Mouse (Mus musculus) cerebellum, adult 2 months (tissue): Measurements from ENCODE around the gene Nmnat2. TPM values are rescaled to one million over a fixed set of nuclear protein-coding genes. Genes with fewer than 3 reads are reported as not detected.

ENCODE experiments used
- DNase-seq, 2 experiments: peaks; one replicate each; pipeline ENCODE4 v3.0.0; 2021
- H3K27ac ChIP-seq: fragments of 200-500 bp; 2 replicates; pipeline ENCODE4 v1.5.1; 2012; ENCODE audit warnings: low read length, control low read depth, inconsistent platforms; ENCODE audit not compliant: insufficient read depth
- H3K27me3 ChIP-seq: fragments of 200-500 bp; 2 replicates; pipeline ENCODE4 v1.6.1; 2012; ENCODE audit warnings: inconsistent platforms, mild to moderate bottlenecking, low read length, moderate library complexity; ENCODE audit not compliant: control insufficient read depth, insufficient read depth
- H3K4me1 ChIP-seq: fragments of 200-500 bp; 2 replicates; pipeline ENCODE4 v1.6.1; 2011; ENCODE audit warnings: low read length; ENCODE audit not compliant: control insufficient read depth, insufficient read depth
- H3K4me3 ChIP-seq: fragments of 200-500 bp; replicated peaks from 2 replicates; pipeline ENCODE3; 2011; ENCODE audit warnings: mild to moderate bottlenecking, low read depth, low read length, control low read depth; ENCODE audit not compliant: insufficient read depth
- CTCF ChIP-seq: fragments of 200-500 bp; IDR thresholded peaks from 2 replicates; pipeline ENCODE4 v1.5.1; 2011; ENCODE audit warnings: low read depth, mild to moderate bottlenecking, control low read depth, low read length, moderate library complexity, borderline replicate concordance; ENCODE audit not compliant: insufficient read depth
- POLR2A ChIP-seq: fragments of 200-500 bp; IDR thresholded peaks from 2 replicates; pipeline ENCODE4 v1.6.1; 2011; ENCODE audit warnings: low read length, control low read depth, borderline replicate concordance; ENCODE audit not compliant: insufficient read depth
- WGBS: fragments of 180-500 bp; shearing (Covaris S2); methylation state at CpG from one replicate; pipeline ENCODE4 v1.1.7; 2018; 5-methylcytosine and 5-hydroxymethylcytosine counted together
- polyA plus RNA-seq: library from polyadenylated mRNA; depleted of rRNA; stranded (reverse); fragments of >200 nt; gene quantifications from 2 replicates; pipeline ENCODE4 v1.2.3, GENCODE M21; 2012

The Nmnat2 gene
- polyA plus RNA-seq, 1 experiment = 120 TPM

DNA sequence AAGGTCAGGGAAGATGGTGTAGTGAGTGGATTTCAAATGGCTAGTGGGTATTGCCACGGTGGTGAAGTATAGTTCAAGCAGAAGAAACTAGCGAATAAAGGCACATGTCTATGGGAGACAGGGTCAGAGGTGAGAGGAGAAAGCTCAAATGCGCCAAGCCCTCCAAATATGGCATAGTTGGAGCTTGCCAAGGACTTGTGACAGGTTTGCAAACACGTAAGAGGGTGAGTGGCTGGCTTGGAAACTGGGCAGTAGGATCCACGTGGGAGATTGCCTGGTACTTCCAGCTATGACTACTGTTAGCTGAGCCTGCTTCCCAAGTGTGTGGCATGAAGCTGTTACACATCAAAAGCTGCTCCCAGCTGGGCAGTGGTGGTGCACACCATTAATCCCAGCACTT lies 96.7 kb downstream of the Nmnat2 start:
- no peak for TF ChIP-seq POLR2A
- no peak for TF ChIP-seq CTCF

DNA sequence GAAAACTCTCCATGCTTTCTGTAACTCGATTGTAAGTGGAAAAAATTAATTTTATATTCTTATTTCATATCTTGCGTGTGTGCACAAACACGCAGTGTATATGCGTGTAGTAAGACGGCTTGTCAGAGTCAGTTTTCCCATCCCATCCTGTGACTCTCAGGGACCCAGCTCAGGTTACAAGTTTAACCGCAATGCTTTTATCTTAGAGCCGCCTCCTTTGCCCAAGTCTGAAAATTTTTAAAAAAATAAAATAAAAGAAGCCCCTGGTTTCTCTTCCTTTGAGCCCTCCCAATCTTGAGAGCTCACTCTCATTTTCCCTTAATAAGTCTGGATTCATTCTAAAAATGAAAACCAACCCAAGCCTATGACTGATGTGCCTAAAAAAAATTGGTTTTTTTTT lies 98.8 kb downstream of the Nmnat2 start:
- Histone ChIP-seq H3K4me3 (no peak overlapping the region), H3K4me1 (peaks cover 36% of the 10 kb centered on the region), H3K27ac (no peak overlapping the region), H3K27me3 (no peaks in the 10 kb centered on the region)
- TF ChIP-seq POLR2A = no peak
- no peak for TF ChIP-seq CTCF
- 74% methylated on average over 7 of the region's 7 CpGs for WGBS
- no peak for DNase-seq

More for the DNA sequence above, 96.7 kb downstream of the Nmnat2 start:
- no peak overlapping the region for H3K4me3 ChIP-seq
- DNase-seq = no peak
- 41% methylated on average over 5 of the region's 5 CpGs for WGBS
- H3K4me1 ChIP-seq = peaks cover 49% of the 10 kb centered on the region
- no peaks in the 10 kb centered on the region for H3K27me3 ChIP-seq
- no peak overlapping the region for H3K27ac ChIP-seq

DNA sequence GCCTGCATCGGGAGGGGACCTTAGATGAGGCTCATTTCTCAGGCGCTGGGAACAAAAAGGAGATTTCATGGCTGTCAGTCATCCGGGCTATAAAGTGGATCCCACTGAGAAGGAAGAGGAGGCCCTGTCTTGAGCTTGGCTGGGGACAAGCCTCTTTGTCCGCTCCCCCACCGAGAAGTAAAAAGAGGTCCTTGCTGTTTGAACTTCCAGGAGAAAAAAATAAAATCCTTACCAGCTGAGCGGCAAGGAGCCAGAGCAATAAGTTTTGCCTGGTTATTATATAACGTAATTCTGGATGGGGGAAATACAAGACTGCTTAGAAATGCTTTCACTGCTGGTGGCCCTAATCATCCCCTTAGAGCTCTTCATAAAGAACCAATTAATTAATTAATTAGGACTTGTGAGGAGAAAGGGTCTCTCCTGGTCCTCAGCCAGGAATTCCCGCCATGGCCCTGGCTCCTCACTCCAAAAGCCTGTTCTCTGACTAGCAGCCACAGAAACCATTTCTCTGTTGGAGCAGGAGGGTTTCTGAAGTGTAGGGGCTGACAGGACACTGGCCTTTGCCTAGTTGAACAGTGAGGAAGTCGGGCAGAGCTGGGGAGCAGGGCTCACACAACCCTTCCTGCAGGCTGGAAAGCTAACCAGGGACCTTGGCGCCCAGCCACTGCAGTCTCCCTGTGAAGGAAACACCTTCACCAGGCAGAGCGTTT lies 99.5 kb downstream of the Nmnat2 start:
- peak; percentile 87 to 88 for DNase-seq
- WGBS = 10% methylated on average over 11 of the region's 11 CpGs
- Histone ChIP-seq H3K4me3 (no peak overlapping the region), H3K4me1 (peaks cover 37% of the 10 kb centered on the region), H3K27ac (peak overlapping the region; percentile 80), H3K27me3 (no peaks in the 10 kb centered on the region)
- TF ChIP-seq POLR2A (no peak), CTCF (no peak)

DNA sequence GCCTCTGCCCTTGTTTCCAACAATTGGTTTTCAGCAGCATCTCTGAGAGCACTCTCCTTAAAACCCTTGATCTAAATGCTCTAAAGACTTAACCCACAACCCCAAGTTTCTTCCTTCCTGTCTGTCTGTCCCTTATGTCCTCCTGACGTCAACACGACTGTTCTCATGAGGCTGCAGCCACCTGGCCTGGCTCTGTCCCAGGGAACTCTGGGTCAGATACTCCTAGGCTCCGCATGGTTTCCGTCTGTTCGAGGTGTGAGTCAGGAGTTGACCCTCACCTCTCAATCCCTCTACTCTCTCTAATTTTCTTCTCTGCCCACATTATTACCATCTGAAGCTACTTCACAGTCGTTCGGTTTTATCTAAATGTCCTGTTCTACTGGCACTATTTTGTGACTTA lies 103.5 kb downstream of the Nmnat2 start:
- 18% methylated on average over 7 of the region's 7 CpGs for WGBS

DNA sequence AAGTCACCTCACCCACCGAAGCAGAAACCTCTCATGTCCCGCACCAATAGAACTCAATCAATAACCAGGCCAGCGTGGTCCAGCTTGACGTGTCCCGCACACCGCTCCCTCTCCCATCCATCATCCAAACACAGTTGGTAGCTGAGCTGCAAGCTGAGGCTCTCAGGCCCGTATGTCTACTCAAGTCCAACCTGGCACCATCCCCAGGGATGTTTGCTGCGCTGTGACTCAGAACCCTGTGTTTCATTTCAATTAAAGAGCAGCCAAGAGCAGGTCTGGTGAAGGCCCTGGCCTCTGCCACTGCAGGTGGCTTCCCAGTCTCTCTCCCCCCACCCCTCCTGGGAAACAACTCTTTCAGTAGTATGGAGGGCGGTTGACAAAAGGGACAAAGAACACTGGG lies 104.8 kb downstream of the Nmnat2 start:
- peak; percentile 64 to 77 for DNase-seq
- 26% methylated on average over 9 of the region's 9 CpGs for WGBS

More for the DNA sequence above, 103.5 kb downstream of the Nmnat2 start:
- H3K27ac ChIP-seq = peak overlapping the region; percentile 33
- TF ChIP-seq CTCF (no peak), POLR2A (no peak)
- no peak overlapping the region for H3K4me3 ChIP-seq
- DNase-seq = peak; percentile 76 to 87
- no peaks in the 10 kb centered on the region for H3K27me3 ChIP-seq
- H3K4me1 ChIP-seq = peaks cover 37% of the 10 kb centered on the region

DNA sequence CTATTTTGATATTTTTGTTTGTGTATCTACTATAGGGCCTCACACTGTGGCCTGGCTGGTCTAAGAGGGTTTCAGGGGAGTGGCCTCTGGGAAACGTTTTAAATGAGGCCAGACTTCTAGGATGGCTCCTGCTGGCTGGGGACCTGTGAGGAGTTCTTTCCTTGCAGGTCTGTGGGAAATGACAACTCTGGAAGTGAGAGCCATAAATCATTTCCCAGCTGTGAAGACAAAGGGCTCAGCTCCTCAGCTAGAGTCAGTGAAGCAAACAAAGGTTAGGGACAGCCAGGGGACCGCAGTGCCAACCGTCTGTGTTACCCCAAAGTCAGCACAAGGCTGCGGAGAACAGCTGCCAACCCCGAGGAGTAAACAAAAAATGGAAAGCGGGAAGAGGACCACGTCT lies 107.8 kb downstream of the Nmnat2 start:
- TF ChIP-seq CTCF (no peak), POLR2A (no peak)
- DNase-seq = no peak
- Histone ChIP-seq H3K4me3 (no peak overlapping the region), H3K27me3 (no peaks in the 10 kb centered on the region), H3K4me1 (peaks cover 41% of the 10 kb centered on the region), H3K27ac (peak overlapping the region; percentile 68)
- 24% methylated on average over 7 of the region's 7 CpGs for WGBS

More for the DNA sequence above, 104.8 kb downstream of the Nmnat2 start:
- no peak overlapping the region for H3K4me3 ChIP-seq
- peaks cover 41% of the 10 kb centered on the region for H3K4me1 ChIP-seq
- H3K27me3 ChIP-seq = no peaks in the 10 kb centered on the region
- no peak for TF ChIP-seq POLR2A
- no peak for TF ChIP-seq CTCF
- H3K27ac ChIP-seq = peak overlapping the region; percentile 54

DNA sequence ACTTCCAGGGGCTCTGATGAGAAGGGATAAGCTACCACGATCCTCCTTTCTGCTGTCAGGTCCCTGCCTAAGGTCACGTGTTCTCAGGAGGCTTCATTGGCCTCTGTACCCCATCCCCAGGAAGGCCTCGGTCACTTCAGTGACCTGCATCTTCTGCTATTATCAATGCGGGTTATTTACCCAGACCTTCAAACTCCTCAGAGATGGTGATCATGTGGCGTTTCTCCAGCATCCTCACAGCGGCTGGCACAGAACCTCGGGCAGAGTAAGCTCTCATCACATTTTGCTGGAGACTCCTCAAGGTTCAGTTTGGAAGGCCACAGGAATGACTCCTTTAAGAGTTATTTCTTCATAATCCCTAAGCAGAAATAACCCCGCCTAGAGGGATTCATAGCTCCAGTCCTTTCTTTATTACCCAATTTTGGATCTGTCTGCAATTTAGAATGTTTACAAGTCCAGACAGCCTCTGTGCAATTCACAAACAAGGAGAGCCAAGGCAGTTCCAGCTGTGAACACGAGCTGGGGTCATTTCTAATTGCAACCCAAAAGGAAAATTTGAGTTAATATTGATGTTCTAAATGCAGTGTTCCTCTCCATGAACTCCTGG lies 110.1 kb downstream of the Nmnat2 start:
- H3K27ac ChIP-seq = peak overlapping the region; percentile 95
- WGBS = 21% methylated on average over 9 of the region's 9 CpGs
- no peak for TF ChIP-seq CTCF
- no peak for TF ChIP-seq POLR2A

DNA sequence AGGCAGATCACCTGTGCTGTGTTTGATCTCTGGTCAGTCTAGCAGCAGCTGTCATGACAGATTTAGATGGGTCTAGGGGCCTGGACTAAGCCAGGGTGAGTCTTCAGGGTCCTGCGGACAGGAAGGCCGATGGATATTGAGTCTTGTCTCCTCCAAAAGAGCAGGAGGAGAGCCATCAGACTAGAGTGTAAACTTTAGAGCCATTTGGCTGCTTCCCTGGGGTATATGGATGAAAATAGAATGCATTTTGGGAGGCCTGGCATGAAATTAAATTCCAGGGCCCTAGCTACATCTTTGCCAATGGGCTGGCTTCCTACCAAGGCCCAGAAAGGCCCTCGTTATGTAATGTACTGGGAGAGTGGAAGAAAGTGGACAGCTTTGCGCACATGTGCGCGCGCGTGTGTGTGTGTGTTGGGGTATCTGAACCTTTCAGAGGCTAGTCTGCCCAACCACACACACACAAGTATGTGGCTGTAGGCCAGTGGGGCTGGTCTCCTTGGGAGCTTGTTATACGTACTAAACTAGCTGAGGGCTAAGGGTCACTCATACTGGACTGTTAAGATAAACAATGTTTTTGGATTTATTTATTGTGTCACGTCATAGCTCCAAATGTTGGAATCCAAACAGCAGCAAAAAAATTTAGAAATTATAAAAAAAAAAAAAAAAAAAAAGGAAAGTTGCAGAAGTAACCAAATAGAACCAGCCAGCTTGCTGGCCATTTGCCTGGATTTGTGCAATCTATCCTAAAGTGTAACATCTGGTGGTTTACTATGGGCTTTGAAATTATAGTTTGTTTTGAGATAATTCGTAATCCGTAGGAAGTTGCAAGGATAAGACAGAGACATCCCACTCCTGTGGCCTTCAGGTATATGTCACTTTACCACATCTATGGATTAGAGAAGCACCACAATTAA lies 110.9 kb downstream of the Nmnat2 start:
- H3K27me3 ChIP-seq = no peaks in the 10 kb centered on the region
- peak overlapping the region; percentile 95 for H3K27ac ChIP-seq
- DNase-seq = peak; percentile 91 to 96
- peaks cover 32% of the 10 kb centered on the region for H3K4me1 ChIP-seq
- H3K4me3 ChIP-seq = no peak overlapping the region
- TF ChIP-seq POLR2A (no peak), CTCF (no peak)
- WGBS = 14% methylated on average over 12 of the region's 12 CpGs

More for the DNA sequence above, 110.1 kb downstream of the Nmnat2 start:
- peaks cover 33% of the 10 kb centered on the region for H3K4me1 ChIP-seq
- H3K4me3 ChIP-seq = no peak overlapping the region
- no peaks in the 10 kb centered on the region for H3K27me3 ChIP-seq
- peak; percentile 65 to 66 for DNase-seq
